In genomic region chr7:16940292-16940691, GRCm38 (mm10) we compare ENCODE assay signal across 9 mouse cellular contexts. TPM values are rescaled to one million over a fixed set of nuclear protein-coding genes. Genes with fewer than 3 reads are reported as not detected.
DNase-seq lines count a peak whose midpoint lies in the region; ATAC-seq and TF ChIP-seq lines count a peak whose summit lies in the region.
"Had no signal": no experiment of that assay in that cellular context is flagged by ENCODE, and none has a peak within 500 bp of the region (broad histone marks: within the 10 kb centered on the region; RNA-seq: fewer than 3 reads in every experiment).

No protein-coding gene starts in this region.

- no peaks in the 10 kb centered on the region for H3K36me3 ChIP-seq in forebrain, embryonic 14.5 days (ENCODE audit: control insufficient read depth, insufficient read depth, low read length)
- no peaks in the 10 kb centered on the region for H3K36me3 ChIP-seq in intestine, embryonic 16.5 days (ENCODE audit: control insufficient read depth, insufficient read depth, low read length)
- H3K36me3 ChIP-seq in neural tube, embryonic 14.5 days (ENCODE audit: control insufficient read depth, insufficient read depth, low read length), result no peaks in the 10 kb centered on the region

- H3K9me3 ChIP-seq in forebrain, embryonic 14.5 days (replicated peaks; ENCODE audit: control insufficient read depth, low read length), result no peaks in the 10 kb centered on the region
- no peaks in the 10 kb centered on the region for H3K9me3 ChIP-seq in intestine, embryonic 16.5 days (ENCODE audit: control insufficient read depth, low read length)
- no peaks in the 10 kb centered on the region for H3K9me3 ChIP-seq in neural tube, embryonic 14.5 days (ENCODE audit: control insufficient read depth, low read length)

- H3K27me3 ChIP-seq in forebrain, embryonic 14.5 days (replicated peaks; ENCODE audit: control insufficient read depth, insufficient read depth, low read length), result no peaks in the 10 kb centered on the region
- peaks cover 8% of the 10 kb centered on the region for H3K27me3 ChIP-seq in intestine, embryonic 16.5 days (replicated peaks; ENCODE audit: control insufficient read depth, insufficient read depth, low read length)
- no peaks in the 10 kb centered on the region for H3K27me3 ChIP-seq in neural tube, embryonic 14.5 days (ENCODE audit: control insufficient read depth, insufficient read depth, low read length)

- H3K27ac ChIP-seq in left cerebral cortex, adult 2 months, result peak overlapping the region; percentile 80
- H3K27ac ChIP-seq in forebrain, embryonic 14.5 days (ENCODE audit: low read depth, low read length), result peak overlapping the region; percentile 77
- peak overlapping the region; percentile 58 for H3K27ac ChIP-seq in intestine, embryonic 16.5 days (ENCODE audit: low read length)
- H3K27ac ChIP-seq in neural tube, embryonic 14.5 days (ENCODE audit: low read depth, low read length), result peak overlapping the region; percentile 7; the same call in 1 of the 2 replicates

- ATAC-seq in forebrain, embryonic 14.5 days, result no peak
- no peak for ATAC-seq in intestine, embryonic 16.5 days
- no peak for ATAC-seq in neural tube, embryonic 14.5 days (ENCODE audit: low read depth)

- no peak overlapping the region for H3K4me3 ChIP-seq in left cerebral cortex, adult 2 months
- no peak overlapping the region for H3K4me3 ChIP-seq in forebrain, embryonic 14.5 days (ENCODE audit: low read depth, low read length)
- H3K4me3 ChIP-seq in intestine, embryonic 16.5 days (ENCODE audit: low read length), result no peak overlapping the region
- H3K4me3 ChIP-seq in neural tube, embryonic 14.5 days (ENCODE audit: low read depth, low read length), result no peak overlapping the region

- H3K4me1 ChIP-seq in forebrain, embryonic 14.5 days (ENCODE audit: control insufficient read depth, insufficient read depth, low read length), result peaks cover 34% of the 10 kb centered on the region
- H3K4me1 ChIP-seq in intestine, embryonic 16.5 days (ENCODE audit: control insufficient read depth, insufficient read depth, low read length), result peaks cover 16% of the 10 kb centered on the region
- H3K4me1 ChIP-seq in neural tube, embryonic 14.5 days (ENCODE audit: control insufficient read depth, insufficient read depth, low read length), result peaks cover 18% of the 10 kb centered on the region

- no peak overlapping the region for H3K4me2 ChIP-seq in forebrain, embryonic 14.5 days (ENCODE audit: low read length)
- no peak overlapping the region for H3K4me2 ChIP-seq in intestine, embryonic 16.5 days (ENCODE audit: low read depth, low read length)
- no peak overlapping the region for H3K4me2 ChIP-seq in neural tube, embryonic 14.5 days (ENCODE audit: low read depth, low read length)

- intact Hi-C loops in left cerebral cortex, adult 2 months (cut with DNase I), result no loop called here
- intact Hi-C loops in left cerebral cortex, postnatal 10 days (cut with DNase I), result no loop called here

- 40% methylated on average over 7 of the region's 7 CpGs for WGBS in forebrain, embryonic 14.5 days
- 37% methylated on average over 7 of the region's 7 CpGs for WGBS in intestine, embryonic 16.5 days
- WGBS in neural tube, embryonic 14.5 days, result 60% methylated on average over 7 of the region's 7 CpGs

- peak overlapping the region; percentile 18; the same call in 1 of the 2 replicates for H3K9ac ChIP-seq in forebrain, embryonic 14.5 days (ENCODE audit: low read length)
- 0 out of 2 replicates have a peak overlapping the region, but pooled peaks have one; percentile 15 for H3K9ac ChIP-seq in intestine, embryonic 16.5 days (ENCODE audit: low read depth, low read length)
- H3K9ac ChIP-seq in neural tube, embryonic 14.5 days (replicated peaks; ENCODE audit: low read depth, low read length), result no peak overlapping the region

- peak; percentile 62 to 78 for DNase-seq in left cerebral cortex, adult 2 months (ENCODE audit: extremely low spot score in 1 of 2, low spot score in 2 of 2)
- no peak for DNase-seq in left cerebral cortex, postnatal 10 days (ENCODE audit: extremely low spot score in 1 of 2, low spot score in 2 of 2)
- DNase-seq in forebrain, embryonic 14.5 days (ENCODE audit: low spot score), result no peak
- DNase-seq in embryo, embryonic 10.5 days (ENCODE audit: low spot score), result no peak
- DNase-seq in thymus, postnatal 14 days, result no peak
- DNase-seq in testis, postnatal 14 days (ENCODE audit: low spot score), result no peak

- TF ChIP-seq CTCF in left cerebral cortex, adult 2 months (IDR thresholded peaks at IDR 0.05), result no peak

RNA-seq across cellular contexts. Expression of gene Pnmal2, which starts 4.2 kb away (rescaled TPM):
- 100 to 1,000 TPM; 304 to 311 TPM for total RNA-seq in left cerebral cortex, adult 2 months (2021)
- 100 to 1,000 TPM; 210 to 223 TPM for total RNA-seq in left cerebral cortex, postnatal 10 days (2021)
- 48.1 and 63.2 TPM in 2 replicates for polyA plus RNA-seq in forebrain, embryonic 14.5 days (2014; fragmentation: Nextera tagmentation; extraction: Ambion mirVana)
- 4.9 and 5.4 TPM in 2 replicates for polyA plus RNA-seq in intestine, embryonic 16.5 days (2015; fragmentation: Nextera tagmentation; extraction: Ambion mirVana)
- polyA plus RNA-seq in neural tube, embryonic 14.5 days (2014; fragmentation: Nextera tagmentation; extraction: Ambion mirVana), result 68.1 and 92.1 TPM in 2 replicates

RNA-seq across cellular contexts. Expression of gene Calm3, which starts 16.4 kb away (rescaled TPM):
- 1,000 to 10,000 TPM; 1,732 to 1,834 TPM for total RNA-seq in left cerebral cortex, adult 2 months (2021)
- total RNA-seq in left cerebral cortex, postnatal 10 days (2021), result 1,000 to 10,000 TPM; 2,071 to 2,081 TPM
- 473 and 491 TPM in 2 replicates for polyA plus RNA-seq in forebrain, embryonic 14.5 days (2014; fragmentation: Nextera tagmentation; extraction: Ambion mirVana)
- polyA plus RNA-seq in intestine, embryonic 16.5 days (2015; fragmentation: Nextera tagmentation; extraction: Ambion mirVana), result 163 and 171 TPM in 2 replicates
- polyA plus RNA-seq in neural tube, embryonic 14.5 days (2014; fragmentation: Nextera tagmentation; extraction: Ambion mirVana), result 412 and 503 TPM in 2 replicates

RNA-seq across cellular contexts. Expression of gene Pnmal1, which starts 19.2 kb away (rescaled TPM):
- total RNA-seq in left cerebral cortex, adult 2 months (2021), result 100 to 1,000 TPM; 106 to 118 TPM
- 10 to 100 TPM; 68.6 to 68.8 TPM for total RNA-seq in left cerebral cortex, postnatal 10 days (2021)
- polyA plus RNA-seq in forebrain, embryonic 14.5 days (2014; fragmentation: Nextera tagmentation; extraction: Ambion mirVana), result 55.5 and 61.9 TPM in 2 replicates
- polyA plus RNA-seq in intestine, embryonic 16.5 days (2015; fragmentation: Nextera tagmentation; extraction: Ambion mirVana), result 2.7 and 2.9 TPM in 2 replicates
- polyA plus RNA-seq in neural tube, embryonic 14.5 days (2014; fragmentation: Nextera tagmentation; extraction: Ambion mirVana), result 60.1 and 60.7 TPM in 2 replicates
- total RNA-seq: heart, postnatal 36 days had no signal

RNA-seq across cellular contexts. Expression of gene Ptgir, which starts 34.0 kb away (rescaled TPM):
- total RNA-seq in left cerebral cortex, adult 2 months (2021), result under 1 TPM; 0.11 to 0.21 TPM
- under 1 TPM in 1 of 2 experiments, not detected in 1; 0.17 TPM for total RNA-seq in left cerebral cortex, postnatal 10 days (2021)
- polyA plus RNA-seq in forebrain, embryonic 14.5 days (2014; fragmentation: Nextera tagmentation; extraction: Ambion mirVana), result 0.12 and 0.22 TPM in 2 replicates
- polyA plus RNA-seq in intestine, embryonic 16.5 days (2015; fragmentation: Nextera tagmentation; extraction: Ambion mirVana), result 2.5 and 3.2 TPM in 2 replicates
- polyA plus RNA-seq in neural tube, embryonic 14.5 days (2014; fragmentation: Nextera tagmentation; extraction: Ambion mirVana), result 1.2 TPM in 1 of 2 replicates, not detected in the other

RNA-seq across cellular contexts. Expression of gene Gm42372, which starts 42.6 kb away (rescaled TPM):
- 10 to 100 TPM; 62.3 to 67.7 TPM for total RNA-seq in left cerebral cortex, adult 2 months (2021)
- total RNA-seq in left cerebral cortex, postnatal 10 days (2021), result 10 to 100 TPM; 52.6 to 57.6 TPM
- 3.8 and 3.9 TPM in 2 replicates for polyA plus RNA-seq in forebrain, embryonic 14.5 days (2014; fragmentation: Nextera tagmentation; extraction: Ambion mirVana)
- polyA plus RNA-seq in intestine, embryonic 16.5 days (2015; fragmentation: Nextera tagmentation; extraction: Ambion mirVana), result 0.23 and 0.32 TPM in 2 replicates
- polyA plus RNA-seq in neural tube, embryonic 14.5 days (2014; fragmentation: Nextera tagmentation; extraction: Ambion mirVana), result 7.4 and 10.1 TPM in 2 replicates
- total RNA-seq: heart, postnatal 36 days had no signal

Comparison
In these comparisons a context has a peak if more than half of its experiments do, and no peak if none do; other contexts are left out.
1. DNase-seq: peak in left cerebral cortex, adult 2 months (2 of 2); none in left cerebral cortex, postnatal 10 days (0 of 2), forebrain, embryonic 14.5 days (single experiment), embryo, embryonic 10.5 days (single experiment), thymus, postnatal 14 days (single experiment) and testis, postnatal 14 days (single experiment).
2. H3K27ac ChIP-seq: peak in every context shown above with its lines; median percentile 80 in left cerebral cortex, adult 2 months; 77 in forebrain, embryonic 14.5 days; 58 in intestine, embryonic 16.5 days; 7 in neural tube, embryonic 14.5 days.
3. RNA of gene Pnmal1, which starts 19.2 kb away (polyA plus RNA-seq): 60.1 to 60.7 TPM in neural tube, embryonic 14.5 days and 55.5 to 61.9 TPM in forebrain, embryonic 14.5 days; 2.7 to 2.9 TPM in intestine, embryonic 16.5 days; every median in the first group is over 10 times any median in the second.